Mouse (Mus musculus): Measurements from ENCODE around the gene Btbd35f23.
"Not testable (repeated sequence)": the region's sequence is repeated elsewhere in the genome, so short reads cannot be mapped to it uniquely, and the experiment has no call there.

The Btbd35f23 gene

DNA sequence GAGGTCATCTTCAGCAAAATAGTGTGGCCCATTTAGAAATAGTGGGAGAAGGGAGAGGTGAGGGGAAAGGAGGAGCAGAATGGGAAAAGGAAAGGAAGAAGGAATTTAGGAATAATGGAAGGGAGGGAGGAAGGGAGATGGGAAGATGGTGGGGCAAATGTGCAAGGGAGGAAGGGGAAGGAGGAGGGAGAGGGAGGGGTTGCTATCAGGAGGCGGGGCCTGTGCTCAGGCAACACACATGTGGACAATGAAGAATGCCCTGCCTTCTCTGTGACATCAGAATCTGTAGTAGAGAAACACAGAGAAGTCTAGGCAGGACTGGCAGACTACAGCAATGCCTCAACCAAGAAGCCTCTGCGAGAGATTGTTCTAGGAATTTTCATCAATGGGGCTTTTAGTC is at the start of gene Btbd35f23:
Gene Btbd35f23 (plus strand): TSS at position 301 of the 400 bp plus-strand sequence.
- DNase-seq (ENCODE audit: low read depth, low spot score) = not testable (repeated sequence)
